Mouse (Mus musculus) T-helper 2 cell (primary cell): ENCODE results near the gene Dnah14.

Experiments used
- in situ Hi-C: fragments of 300-600 bp; cut with MboI, MseI; formaldehyde crosslinking; loops from one replicate; pipeline ENCODE4 v1.15.1; 2025; ENCODE audit warnings: high pct_unique_total_duplicates

The Dnah14 gene

DNA sequence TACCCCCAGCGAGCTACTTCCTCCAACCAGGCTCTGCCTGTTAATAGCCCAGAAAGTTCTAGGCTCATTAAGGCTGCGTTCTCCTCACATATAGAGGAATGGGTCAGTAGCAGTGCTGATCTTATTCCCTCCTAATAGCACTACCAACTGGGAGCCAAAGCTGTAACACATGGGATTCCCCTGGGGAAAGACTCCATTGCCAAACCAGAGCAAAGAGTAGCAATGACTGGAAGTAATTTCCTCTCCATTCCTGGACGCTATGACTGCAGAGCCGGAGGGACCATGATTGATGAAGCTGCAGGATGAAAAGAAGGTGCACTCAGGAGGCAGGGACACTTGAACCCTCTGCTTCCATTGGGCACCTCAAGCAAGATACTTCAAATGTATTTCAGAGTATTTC, 274.1 kb downstream of the Dnah14 start:
- in situ Hi-C loops: loop anchor here (10.0 kb wide), 1 partner anchor 836 kb away; no protein-coding TSS in a partner anchor

DNA sequence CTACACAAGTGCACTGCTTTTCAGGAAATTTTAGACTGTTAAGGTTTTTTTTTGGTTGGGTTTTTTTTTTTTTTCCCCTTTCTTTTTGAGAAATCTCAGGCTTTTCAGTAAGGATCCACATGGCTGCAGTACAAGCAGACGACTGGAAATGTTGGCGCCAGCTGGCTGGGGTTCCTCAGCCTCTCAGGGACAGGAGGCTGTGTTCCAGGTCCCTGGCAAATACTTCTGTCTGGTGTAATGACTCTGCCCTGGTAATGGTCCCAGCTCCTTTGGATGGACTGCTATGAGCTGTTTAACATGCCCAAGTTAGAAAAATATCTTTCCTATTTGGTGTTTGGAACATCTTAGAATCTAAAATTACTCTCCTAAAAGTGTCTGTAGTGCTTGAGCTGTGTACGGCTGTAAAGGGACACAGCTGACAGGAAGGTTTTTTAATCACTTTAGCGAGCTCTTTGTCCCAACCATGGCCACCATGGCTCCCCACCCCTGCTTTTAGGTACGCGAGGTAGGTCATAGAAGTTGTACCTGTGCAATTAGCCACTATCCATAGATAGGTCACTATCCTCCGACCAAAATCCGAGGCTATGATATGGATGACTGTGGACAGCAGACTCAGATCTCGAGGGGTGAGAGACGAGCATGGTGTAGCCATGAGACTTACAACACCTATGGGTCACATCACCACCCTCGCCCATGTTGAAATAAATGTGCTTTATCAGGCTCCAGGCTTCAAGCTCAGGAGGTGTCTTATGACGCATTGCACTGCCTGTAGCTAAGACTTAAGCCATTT, 275.4 kb downstream of the Dnah14 start:
- in situ Hi-C loops: loop anchor here (10.0 kb wide), 1 partner anchor 837 kb away; no protein-coding TSS in a partner anchor

DNA sequence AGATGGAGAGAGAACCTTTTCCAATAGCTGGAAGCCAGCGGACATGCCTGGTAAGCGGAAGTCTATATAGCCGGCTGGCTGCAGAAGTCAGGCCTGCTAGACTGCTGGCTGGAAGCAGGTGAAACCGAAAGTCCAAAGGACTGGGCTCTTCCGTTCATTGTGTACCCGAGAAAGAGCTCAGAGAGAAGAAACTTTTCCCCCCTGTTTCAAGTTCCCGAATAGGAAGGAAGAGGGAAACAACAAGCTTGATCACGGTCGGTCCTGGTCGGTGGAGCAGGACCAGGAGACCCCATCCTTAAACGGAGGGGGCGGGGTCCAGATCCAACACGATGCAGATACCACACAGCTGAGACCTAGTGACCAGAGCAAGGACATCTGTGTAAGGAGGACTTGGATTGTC, 276.1 kb downstream of the Dnah14 start:
- in situ Hi-C loops: loop anchor here (10.0 kb wide), 1 partner anchor 838 kb away; no protein-coding TSS in a partner anchor

DNA sequence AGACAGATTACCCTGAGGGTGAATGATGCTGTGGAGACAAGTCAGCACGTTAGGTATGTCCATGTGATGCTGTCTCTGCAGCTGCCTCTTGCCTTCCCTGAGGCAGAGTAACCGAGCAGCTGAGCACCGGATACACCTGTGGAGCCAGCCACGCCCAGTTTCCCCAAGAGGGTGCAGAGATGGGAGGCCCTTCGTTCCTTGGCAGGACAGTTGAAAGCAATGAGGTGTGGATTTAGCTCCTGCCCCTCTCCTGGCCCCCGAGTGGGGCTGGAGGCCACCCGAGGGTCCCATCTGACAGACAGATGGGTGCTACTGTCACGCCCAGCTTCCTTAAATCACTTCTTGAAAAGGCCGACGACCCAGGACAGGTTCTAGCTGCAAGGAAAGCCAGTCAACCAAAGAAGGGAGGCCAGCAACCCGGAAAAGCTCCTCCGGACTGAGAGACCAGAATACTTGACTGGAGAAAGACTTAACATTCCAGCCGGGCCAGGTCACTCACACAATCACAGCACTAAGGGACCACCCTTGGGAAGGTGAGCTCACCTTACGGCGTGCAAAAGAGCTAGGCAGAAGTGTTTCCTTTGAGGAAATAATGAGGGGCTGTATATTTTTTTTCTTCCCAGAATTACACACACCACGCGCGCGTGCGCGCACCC, 276.9 kb downstream of the Dnah14 start:
- in situ Hi-C loops: loop anchor here (10.0 kb wide), 1 partner anchor 838 kb away; no protein-coding TSS in a partner anchor

DNA sequence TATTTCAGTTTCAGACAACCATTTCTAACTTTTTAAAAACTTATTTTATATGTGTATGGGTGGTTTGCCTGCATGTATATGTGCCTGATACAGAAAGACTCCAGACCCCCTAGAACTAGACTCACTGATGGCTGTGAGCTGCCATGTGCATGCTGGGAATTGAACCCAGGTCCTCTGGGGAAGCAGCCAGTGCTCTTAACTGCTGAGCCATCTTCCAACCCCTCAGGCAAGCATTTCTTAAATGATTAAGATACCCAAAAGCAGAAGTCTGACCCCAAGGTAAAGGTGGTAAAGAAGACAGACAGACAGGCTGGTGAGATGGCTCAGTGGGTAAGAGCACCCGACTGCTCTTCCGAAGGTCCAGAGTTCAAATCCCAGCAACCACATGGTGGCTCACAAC, 278.5 kb downstream of the Dnah14 start:
- in situ Hi-C loops: loop anchor here (10.0 kb wide), 1 partner anchor 840 kb away; no protein-coding TSS in a partner anchor

DNA sequence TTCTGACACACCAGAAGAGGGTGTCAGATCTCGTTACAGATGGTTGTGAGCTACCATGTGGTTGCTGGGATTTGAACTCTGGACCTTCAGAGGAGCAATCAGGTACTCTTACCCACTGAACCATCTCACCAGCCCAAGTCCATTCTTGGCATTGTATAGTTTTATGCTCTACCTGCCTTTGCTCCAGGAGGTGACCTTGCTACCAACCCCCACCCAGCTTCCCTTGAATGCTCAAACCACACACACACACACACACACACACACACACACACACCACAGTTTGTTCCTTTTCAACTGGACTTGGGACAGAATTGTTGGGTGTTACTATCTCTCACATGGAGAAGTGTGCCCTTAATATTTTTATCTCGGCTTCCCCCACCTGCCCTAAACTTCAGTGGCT, 280.0 kb downstream of the Dnah14 start:
- in situ Hi-C loops: loop anchor here (10.0 kb wide), 1 partner anchor 842 kb away; no protein-coding TSS in a partner anchor

DNA sequence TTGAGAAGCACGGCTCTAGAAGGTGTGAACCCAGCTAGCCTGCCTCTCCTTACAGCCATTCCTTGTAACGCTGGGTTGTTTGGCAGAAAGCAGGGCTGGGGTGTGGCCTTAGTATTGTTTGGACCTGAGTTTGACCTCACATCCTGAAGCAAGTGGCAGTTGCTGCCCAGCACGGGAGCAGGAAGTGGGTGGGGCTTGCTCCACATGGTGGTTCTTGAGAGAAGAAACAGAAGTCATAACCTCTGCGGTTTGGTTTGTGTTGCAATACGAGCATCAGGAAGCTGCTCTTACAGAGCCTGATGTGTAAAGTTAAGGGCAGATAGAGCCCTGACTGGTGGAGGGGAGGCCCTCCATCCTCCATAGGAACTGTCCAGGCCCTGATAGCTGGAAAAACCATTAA, 284.3 kb downstream of the Dnah14 start:
- in situ Hi-C loops: loop anchor here (5.0 kb wide), 1 partner anchor 603 kb away; no protein-coding TSS in a partner anchor

DNA sequence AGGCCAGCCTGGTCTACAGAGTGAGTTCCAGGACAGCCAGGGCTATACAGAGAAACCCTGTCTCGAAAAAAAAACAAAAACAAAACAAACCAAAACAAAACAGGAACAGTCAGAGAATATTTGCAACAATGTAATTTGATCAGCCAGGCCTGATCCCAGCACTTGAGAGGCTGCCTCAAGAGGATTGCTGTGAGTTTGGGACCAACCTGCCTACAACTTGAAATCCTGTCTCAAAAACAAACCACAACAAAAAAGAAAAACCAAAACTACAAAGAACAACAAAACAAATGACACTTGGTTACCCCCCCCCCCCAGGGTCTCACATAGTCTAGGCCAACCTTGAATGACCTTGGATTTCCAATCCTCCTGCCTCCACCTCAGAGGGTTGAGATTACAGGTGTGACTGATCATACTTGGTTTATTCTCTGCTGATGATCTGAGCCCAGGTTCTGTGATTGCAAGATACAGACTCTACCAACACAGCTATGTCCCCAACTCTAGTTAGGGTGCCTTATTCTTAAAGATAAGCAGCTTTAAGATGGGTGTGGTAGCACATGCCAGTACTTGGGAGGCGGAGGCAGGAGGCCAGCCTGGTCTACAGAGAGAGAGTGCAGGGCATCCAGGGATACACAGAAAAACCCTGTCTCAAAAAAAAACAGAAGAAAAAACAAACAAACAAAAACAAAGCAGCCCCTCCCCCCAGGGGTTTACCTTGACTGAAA, 285.0 kb downstream of the Dnah14 start:
- in situ Hi-C loops: loop anchor here (5.0 kb wide), 1 partner anchor 604 kb away; no protein-coding TSS in a partner anchor

DNA sequence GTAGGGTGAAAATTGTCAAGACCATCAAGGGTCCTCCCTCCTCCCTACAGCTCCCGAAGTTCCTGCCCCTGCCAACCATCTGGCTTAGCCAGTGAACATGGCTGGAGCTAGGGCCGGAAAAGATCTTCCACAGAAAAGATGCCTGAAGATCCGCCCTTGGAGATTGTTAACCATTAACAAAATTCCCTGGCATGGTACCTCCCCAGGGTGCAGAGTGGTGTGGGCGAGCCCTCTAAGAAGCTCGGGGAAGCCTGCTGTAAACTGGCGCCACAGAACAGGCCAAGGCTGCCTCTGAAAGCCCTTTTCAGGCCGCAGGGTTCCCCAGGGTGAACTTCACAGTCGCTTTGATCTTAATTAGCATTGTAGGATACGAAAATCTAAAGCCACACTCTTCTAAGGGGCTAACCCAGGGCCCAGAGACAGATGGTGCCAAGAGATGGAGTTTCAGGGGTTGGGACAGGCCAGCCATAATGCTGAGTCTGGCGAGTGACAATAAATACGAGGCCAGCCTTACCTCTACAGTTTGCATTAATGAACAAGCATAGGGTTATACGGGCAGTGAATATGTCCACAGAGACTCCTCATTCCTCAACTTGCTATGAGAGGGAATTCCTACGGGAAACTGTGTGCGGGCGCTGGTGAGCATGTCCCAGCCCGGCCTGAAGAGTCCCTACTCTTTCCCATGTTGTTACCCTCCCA, 286.5 kb downstream of the Dnah14 start:
- in situ Hi-C loops: loop anchor here (5.0 kb wide), 1 partner anchor 606 kb away; no protein-coding TSS in a partner anchor

DNA sequence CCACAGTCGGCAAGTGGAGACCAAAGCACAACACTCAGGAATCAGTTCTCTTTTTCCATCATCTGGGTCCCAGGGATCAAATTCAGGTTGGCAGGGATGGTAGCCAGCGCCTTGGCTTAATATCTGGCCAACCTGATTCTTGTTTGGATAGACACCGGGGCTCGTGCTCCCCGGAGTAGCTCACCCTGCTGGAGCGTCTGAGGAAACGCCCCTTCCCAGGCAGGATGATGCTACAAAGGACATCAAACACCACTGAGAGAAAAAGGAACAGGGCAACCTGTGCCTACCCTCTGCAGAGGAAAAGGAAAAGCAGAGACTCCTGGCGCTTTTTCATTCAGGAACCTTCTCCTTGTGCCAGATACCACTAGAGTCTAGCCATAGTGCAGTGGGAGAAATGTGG, 287.1 kb downstream of the Dnah14 start:
- in situ Hi-C loops: loop anchor here (5.0 kb wide), 1 partner anchor 606 kb away; no protein-coding TSS in a partner anchor
